Mouse (Mus musculus) kidney, adult 11 months (tissue): ENCODE results near the gene Syce3.
A peak's percentile ranks its signal among the peaks of the same experiment; 100 is the strongest.
"Not testable (repeated sequence)": the region's sequence is repeated elsewhere in the genome, so short reads cannot be mapped to it uniquely, and the experiment has no call there.

ENCODE experiments used
- DNase-seq: peaks from one replicate; pipeline ENCODE4 v3.0.0; 2022

Syce3 gene

GRCm38 (mm10) chr15:89410118-89410517 is at the start of gene Syce3:
TSS of gene Syce3 (minus strand) at chr15:89410503.
- no peak for DNase-seq

GRCm38 (mm10) chr15:89459821-89460220 is 49.5 kb upstream of the Syce3 start:
- DNase-seq: no peak

DNA sequence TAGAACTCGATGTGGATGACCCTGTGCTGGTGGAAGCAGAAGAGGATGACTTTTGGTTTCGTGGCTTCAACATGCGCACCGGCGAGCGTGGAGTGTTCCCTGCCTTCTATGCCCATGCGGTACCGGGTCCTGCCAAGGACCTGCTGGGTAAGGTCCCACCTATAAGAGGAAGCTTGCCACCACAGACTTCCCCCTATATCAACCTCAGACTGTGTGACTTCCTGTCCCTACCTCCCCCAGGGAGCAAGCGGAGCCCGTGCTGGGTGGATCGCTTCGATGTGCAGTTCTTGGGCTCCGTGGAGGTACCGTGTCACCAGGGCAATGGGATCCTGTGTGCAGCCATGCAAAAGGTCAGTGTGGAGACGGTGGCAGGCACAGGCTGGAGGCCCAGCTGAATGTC is 48.6 kb upstream of the Syce3 start:
- no peak for DNase-seq

- no peak for DNase-seq
These were observed 45.3 kb upstream of the Syce3 start for GRCm38 (mm10) chr15:89455642-89456041.

DNA sequence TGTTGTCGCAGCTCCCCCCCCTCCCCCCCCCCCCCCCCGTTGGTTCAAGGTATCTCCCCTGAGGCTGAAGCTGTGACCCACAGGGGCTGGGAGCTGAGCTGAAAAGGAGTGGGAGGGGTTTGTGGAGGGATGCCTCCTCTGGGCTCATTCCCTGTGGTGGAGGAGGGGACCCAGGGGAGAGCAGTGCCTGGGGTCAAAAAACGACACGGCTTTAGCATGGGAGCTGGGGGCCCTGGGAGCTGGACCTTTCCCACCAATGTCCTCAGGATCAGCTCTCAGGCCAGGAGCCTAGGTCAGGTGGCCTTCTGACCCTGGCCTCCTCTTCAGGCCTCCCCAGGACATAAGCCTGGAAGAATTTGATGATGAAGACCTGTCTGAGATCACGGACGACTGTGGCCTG is 44.6 kb upstream of the Syce3 start:
- no peak for DNase-seq

GRCm38 (mm10) chr15:89453865-89454478 is 43.7 kb upstream of the Syce3 start, which contains the start of gene Mapk8ip2:
TSS of gene Mapk8ip2 (plus strand) at chr15:89453913.
- DNase-seq: no peak

GRCm38 (mm10) chr15:89452906-89453864 is 42.9 kb upstream of the Syce3 start:
- DNase-seq: peak; percentile 34

GRCm38 (mm10) chr15:89442486-89443070 is 32.3 kb upstream of the Syce3 start:
- no peak for DNase-seq

DNA sequence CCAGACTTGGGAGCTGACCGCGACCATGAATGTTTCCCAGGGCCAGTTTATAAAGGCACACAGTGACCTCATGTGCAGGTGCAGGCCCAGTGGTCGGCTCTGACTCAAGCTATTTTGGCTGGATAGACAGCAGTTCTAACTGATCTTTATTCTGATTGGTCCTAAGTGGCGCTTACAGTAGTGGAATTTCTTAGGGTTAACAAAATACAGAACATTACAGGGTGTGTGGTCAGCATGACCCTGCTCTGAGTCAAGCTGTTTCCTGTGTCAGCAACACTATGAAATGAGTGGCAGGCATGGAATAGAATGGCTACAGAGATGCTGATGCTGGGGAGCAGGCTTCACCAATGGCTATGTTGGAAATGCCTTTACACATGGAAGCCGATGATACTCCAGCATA is 25.6 kb upstream of the Syce3 start:
- DNase-seq: no peak

DNA sequence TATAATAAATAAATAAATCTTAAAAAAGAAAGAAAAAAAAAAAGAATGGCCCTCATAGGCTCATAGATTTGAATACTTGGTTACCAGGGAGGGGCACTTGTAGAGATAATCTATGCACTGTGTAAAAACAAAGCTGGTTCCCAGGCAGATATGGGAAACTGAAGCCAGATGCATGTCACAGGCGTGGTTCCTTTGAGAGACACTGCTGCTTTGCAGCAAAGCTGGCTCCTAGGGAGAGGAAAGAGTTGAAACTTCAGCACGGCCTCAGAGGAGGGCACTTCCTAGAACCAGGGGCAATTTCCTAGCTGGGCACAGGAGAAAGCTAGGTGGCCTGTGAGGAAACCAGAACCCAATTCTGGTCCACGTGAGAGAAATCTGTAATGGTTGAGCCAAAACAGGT is 23.8 kb upstream of the Syce3 start:
- no peak for DNase-seq

DNA sequence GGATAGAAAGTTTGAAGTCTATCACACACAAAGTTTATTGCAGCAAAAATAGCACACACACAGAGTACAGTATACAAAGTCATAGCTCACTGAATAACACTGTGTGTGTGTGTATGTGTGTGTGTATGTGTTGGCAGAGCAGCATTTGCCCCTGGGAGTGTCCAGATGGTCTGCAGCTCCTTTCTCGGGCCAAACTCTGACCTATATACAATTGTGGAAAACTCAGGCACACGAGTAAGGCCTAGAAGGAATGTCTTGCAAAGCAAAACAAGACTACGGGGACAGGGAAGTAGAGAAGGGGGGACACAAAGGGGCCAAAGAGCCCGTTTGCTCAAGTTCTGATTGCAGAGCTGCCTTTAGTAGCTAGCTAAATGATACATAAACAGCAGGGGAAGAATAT is 22.6 kb upstream of the Syce3 start:
- DNase-seq: no peak

DNA sequence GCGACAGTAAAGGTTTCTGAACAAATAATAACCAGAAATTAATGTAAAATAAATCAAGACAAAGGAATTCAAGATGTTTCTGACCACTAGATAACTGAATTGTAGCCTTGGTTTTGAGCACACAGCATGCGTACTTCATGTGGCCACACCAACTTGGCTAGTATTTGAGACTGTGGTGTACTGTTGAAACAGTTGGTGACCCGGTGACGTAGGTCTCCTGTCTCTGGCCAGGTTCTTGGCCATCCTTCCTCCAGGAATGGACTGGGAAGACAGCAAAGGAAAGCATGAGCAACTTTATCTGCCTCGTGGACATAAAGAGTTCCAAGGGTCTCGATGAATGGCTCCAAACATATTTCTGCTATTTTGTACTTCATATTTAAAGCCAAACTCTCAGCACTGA is 21.5 kb upstream of the Syce3 start:
- no peak for DNase-seq

GRCm38 (mm10) chr15:89431271-89431670 is 21.0 kb upstream of the Syce3 start:
- no peak for DNase-seq

GRCm38 (mm10) chr15:89430771-89431170 is 20.5 kb upstream of the Syce3 start:
- not testable (repeated sequence) for DNase-seq

DNA sequence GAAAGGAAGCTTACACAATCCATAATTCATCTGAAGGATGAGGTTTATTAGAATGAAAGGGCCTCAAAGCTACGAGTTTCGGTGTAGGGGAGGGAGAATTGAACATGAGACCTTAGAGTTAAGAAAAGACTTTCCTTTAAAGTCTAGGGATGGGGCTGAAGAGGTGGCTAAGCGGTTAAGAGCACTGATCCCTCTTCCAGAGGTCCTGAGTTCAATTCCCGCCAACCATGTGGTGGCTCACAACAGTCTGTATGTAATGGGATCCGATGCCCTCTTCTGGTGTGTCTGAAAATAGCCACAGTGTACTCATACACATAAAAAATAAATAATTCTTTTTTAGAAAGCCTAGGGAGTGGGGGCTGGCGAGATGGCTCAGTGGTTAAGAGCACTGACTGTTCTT is 20.0 kb upstream of the Syce3 start:
- no peak for DNase-seq

- DNase-seq: peak; percentile 95
These were observed 19.3 kb upstream of the Syce3 start, which contains the start of the genes C730034F03Rik, Gm44502 and Chkb for GRCm38 (mm10) chr15:89429352-89430221. TSS of gene C730034F03Rik (plus strand) at chr15:89429589. TSS of gene Gm44502 (minus strand) at chr15:89429696. TSS of gene Chkb (minus strand) at chr15:89429908.

DNA sequence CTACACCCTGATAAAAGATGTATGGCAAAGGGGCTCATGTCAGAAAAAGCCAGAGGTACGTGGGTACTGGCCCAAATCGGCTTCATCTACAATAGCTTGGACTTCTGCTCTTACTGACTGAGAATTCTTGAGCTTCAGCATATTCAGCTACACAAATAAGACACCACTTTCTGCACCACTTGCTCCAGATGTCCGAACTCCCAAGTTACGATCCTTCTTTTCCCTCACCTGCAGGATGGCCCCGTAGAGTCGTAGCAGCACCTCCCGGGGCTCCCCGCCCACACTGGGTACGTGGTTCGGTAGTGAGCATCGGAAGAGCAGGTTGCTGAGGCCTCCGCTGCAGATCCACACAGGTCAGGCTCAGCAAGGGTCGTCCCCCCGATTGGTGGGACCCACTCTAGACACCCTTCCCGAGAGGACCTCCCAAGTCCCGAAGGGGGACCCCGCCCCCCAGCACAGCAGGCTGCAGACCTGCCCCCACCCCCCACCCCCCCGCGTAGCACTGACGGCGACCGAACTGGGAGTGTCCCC is 18.6 kb upstream of the Syce3 start:
- DNase-seq: no peak

GRCm38 (mm10) chr15:89428136-89428790 is 18.0 kb upstream of the Syce3 start:
- no peak for DNase-seq

DNA sequence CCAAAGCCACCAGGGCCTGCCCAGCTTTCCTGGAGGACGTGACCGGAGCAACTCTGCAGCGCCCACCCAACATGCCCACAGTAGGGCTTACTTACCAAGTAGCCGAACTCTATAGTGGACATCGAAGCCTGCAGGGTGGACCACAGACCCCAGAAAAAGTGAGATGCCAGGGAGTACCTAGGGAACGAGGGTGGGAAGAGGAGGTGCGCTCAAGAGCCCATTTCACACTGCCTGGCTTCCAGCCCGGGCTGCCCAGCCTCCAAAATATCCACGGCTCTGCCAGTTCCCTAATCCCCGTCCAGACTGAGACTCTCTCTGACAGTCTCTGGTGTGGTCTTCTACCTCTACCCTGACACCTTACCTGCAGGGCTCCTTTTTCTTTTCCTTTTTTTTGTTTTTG is 16.4 kb upstream of the Syce3 start:
- DNase-seq: no peak

DNA sequence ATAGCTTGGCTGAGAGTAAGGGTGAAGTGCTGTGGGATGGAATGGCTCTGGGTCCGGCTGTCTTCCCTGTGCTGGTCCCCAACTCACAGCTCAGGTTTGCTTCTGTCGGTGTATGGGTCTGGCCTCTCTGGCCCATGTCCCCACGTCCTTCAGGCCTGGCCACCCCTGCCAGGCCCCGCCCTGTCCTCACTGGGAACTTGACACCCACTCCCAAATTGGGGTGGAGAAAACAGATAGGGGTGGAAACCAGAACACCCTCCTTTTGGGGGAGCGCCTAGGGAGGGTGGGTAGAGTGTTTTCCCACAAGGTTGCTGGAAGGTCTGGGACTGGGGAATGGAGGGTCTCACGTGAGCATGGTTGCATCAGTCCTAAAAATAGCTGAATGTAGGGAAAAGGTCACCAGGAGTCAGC is 15.4 kb upstream of the Syce3 start, which contains the start of gene Cpt1b:
Cpt1b (minus strand) TSS at position 153 of the 411 bp plus-strand sequence.
- DNase-seq: peak; percentile 82

DNA sequence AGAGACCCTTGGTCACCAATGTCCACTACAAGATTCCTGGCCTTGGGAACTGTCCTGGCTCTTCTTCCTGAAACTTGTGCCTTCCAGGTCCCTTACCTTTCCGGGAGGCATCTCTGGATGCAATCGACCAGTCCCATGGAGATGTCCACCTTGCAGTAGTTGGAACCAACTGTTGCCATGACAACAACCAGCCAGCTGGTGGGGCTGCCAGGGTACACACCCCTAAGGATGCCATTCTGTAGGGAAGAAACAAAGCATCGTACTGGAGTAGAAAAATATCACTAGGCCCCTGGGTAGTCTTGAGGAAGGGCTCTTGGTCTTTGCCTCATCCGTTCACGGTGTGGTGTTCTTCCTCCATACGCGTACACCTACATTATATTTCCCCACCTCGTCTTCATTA is 14.3 kb upstream of the Syce3 start:
- DNase-seq: no peak

GRCm38 (mm10) chr15:89421938-89422337 is 11.6 kb upstream of the Syce3 start:
- DNase-seq: no peak
